Mouse (Mus musculus) gastrocnemius, adult 18-20 months (tissue): ENCODE results near the gene Hist2h2ab. TPM values are rescaled to one million over a fixed set of nuclear protein-coding genes. Genes with fewer than 3 reads are reported as not detected.
"Not testable (repeated sequence)": the region's sequence is repeated elsewhere in the genome, so short reads cannot be mapped to it uniquely, and the experiment has no call there.

Source experiments
- DNase-seq: peaks from one replicate; pipeline ENCODE4 v3.0.0; 2021; ENCODE audit warnings: low spot score
- long read RNA-seq, 2 experiments: library from polyadenylated mRNA; stranded (forward); transcript quantifications; one replicate each; pipeline ENCODE4 v2.0.0; 2021
- total RNA-seq, 2 experiments: library from RNA; stranded (reverse); gene quantifications; 2 replicates each; pipeline ENCODE4 v1.2.3; 2021

Gene Hist2h2ab
- 1 to 10 TPM in 1 of 2 experiments, under 1 TPM in 1; 0.62 to 1.8 TPM for total RNA-seq
- long read RNA-seq, experiment 1 = 0 reads
- long read RNA-seq, experiment 2 = 0 reads

DNA sequence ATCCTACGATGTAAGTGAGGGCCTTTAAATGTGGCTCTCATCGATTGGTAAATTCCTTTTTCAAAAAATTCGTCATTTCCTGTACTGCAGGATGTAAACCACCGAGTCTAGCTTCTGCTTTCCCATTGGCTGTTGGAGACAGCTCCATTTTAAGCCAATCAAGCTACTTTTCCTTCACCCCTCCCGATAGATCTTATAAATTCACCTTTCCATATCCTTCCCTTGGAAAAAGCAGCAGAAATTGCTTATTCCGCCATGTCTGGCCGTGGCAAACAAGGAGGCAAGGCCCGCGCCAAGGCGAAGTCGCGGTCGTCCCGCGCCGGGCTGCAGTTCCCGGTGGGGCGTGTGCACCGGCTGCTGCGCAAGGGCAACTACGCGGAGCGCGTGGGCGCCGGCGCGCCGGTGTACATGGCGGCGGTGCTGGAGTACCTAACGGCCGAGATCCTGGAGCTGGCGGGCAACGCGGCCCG is at the start of gene Hist2h2ab, which contains the start of gene Bola1:
Gene Hist2h2ab, plus strand, starts transcription at position 205 of the 470 bp plus-strand sequence.
Gene Bola1, minus strand, starts transcription at position 49 of the 470 bp plus-strand sequence.
- DNase-seq = peak; percentile 73

DNA sequence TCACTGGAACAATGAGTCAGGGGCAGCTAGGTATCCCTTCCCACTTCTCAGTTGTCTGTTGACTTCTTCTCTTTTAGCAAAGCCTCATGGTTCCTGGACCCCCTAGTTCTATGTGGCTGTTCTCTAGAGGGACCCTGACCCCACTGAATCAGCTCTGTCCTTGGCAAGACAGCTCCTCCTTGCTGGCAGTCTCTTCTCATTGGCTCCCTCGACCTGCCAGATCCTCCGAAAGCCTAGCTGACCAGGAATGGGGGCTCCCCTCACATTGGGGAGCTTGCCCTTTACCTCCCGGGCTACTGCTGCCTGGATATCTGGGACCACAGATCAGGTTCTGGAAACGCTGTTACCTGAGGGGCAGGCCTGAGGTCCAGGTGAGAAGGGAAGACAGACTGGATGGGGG is 49.4 kb upstream of the Hist2h2ab start:
- no peak for DNase-seq

DNA sequence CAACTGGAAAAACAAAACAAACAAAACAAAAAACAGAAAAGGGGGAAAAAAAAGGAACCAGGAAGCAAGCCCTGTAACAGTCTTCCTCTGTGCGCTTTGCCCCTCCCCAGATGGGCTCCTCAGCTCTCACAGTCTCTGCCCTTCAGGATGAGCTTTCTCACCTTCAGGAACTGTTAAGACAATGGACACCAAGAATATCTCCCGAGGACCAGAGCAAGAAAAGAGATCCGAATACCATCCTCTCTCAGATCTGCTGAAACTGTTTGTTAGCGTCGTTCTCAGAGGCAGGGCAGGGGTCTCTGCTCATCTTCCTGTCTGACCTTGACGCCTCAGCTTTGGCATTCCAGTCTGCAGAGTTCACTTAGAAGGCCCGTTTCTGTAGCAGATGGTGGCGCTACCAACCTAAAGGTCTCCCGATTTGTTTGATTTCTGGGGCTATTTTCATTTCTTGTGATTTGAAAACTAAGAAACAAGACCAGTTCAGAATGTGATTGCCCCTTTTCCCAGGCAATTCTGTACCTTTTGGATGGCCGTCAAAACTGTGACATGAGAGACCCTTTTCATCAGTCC is 48.6 kb upstream of the Hist2h2ab start:
- no peak for DNase-seq

DNA sequence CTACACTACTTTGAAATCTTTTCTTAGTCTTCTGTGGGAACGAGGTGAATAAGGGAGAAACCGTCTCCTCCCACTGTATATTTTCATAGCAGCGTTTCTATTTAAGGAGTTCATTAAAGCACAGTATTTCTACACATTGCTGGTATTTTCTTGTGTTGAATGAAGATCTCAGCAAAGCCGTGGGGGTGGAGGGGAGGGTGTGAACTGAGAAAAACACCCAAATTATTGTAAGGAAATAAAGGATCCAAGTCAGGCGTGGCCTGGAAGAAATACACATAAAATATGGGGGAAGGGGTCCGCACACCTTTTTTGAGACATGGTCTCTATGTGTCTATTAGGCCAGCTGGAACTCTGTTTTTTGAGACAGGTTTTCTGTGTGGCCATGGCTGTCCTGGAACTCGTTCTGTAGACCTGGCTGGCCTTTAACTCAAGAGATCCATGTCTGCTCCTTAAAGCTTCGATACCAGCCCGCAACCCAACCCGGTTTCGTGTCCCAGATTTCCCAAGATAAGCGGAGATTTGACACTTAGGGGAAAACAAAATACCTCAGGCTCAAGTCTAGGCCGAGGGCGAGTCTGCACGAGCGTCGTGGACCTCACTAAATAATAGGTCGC is 48.0 kb upstream of the Hist2h2ab start:
- no peak for DNase-seq

DNA sequence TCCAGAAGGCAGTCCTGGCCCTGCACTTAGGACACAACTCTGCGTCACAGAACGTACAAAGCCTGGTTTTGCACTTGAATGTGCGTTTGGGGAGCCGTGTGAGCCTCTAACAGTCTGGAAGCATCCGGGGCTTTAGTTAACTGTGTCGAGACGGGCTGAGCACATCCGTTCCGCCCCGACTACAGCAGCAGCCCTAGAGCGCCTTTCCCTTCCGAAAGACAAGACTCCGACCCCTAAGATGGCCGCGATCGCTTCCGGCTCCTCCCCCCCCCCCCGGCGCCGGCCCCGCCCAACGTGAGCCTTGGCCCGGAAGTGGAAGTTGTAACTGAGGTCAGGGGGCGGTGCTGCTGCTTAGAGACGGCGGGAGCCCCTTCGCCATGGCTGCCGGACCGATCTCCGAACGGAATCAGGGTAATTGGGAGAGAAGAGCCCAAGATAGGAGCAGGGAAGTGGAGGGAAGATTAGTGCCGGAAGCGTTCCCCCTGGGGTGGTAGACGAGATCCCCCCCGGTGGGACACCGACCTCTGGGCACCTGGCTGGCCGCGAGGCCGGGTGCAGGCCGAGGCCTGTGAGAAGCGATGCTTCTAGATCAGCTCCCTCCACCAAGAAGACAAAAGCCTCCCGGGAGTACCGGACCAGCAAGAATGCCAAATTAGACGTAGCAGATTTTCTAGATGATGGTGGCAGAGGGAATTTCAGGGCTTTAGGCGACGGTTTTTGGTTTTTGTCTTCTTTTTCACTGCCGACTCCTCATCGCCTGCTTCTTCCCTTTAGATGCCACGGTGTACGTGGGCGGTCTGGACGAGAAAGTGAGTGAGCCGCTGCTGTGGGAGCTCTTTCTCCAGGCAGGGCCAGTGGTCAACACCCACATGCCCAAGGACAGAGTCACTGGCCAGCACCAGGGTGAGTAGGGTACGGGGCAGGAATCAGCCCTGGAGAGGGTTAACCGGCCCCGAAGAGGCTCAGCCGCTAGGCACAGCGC is 47.2 kb upstream of the Hist2h2ab start, which contains the start of gene Sf3b4:
Gene Sf3b4, plus strand, starts transcription at position 136 of the 982 bp plus-strand sequence.
- DNase-seq = peak; percentile 82

DNA sequence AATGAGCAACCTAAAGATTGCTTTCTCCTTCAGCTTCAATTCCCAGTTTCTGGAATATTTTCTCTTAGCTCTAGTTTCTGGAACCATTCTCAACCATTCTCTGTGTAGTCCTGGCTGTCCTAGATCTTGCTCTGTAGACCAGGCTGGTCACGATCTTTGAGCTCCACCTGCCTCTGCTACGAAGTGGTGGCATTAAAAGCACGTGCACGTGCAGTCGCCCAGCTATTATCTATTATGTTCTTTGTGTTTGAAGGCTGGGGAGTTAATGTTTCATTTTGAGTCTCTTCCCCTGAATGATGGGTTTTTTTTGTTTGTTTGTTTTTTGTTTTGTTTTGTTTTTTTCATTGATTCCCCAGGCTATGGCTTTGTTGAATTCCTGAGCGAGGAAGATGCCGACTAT is 46.5 kb upstream of the Hist2h2ab start:
- DNase-seq = no peak

DNA sequence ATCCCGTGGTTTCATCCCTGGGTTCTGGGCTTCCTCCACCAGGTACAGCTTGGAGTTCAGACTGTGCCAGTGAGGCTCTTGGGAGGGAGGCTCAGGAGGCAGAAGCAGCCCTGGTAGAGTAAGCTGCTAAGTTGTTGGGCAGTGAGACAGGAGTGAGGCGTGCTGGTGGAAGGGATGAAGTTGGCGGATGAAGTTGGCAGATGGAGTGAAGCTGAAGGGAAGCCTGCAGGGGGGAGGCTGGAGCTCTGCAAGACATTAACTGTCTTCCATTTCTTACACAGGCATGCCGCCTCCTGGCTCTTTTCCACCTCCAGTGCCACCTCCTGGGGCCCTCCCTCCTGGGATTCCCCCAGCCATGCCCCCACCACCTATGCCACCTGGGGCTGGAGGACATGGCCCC is 45.6 kb upstream of the Hist2h2ab start:
- not testable (repeated sequence) for DNase-seq

DNA sequence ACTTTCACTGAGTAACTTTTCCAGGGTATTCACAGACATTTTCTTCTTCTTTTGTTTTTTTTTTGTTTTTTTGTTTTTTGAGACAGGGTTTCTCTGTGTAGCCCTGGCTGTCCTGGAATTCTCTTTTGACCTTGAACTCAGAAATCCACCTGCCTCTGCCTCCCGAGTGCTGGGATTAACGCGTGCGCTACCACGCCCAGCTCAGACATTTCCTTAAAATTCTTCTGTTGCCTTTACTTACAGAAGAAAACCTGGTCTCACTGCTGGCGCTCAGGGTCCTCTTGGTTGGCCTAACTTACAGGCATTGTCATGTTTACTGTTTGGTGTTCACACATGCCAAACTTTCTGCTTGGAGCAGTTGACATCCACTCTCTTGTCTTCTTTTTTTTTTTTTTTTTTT is 44.4 kb upstream of the Hist2h2ab start:
- DNase-seq = no peak

DNA sequence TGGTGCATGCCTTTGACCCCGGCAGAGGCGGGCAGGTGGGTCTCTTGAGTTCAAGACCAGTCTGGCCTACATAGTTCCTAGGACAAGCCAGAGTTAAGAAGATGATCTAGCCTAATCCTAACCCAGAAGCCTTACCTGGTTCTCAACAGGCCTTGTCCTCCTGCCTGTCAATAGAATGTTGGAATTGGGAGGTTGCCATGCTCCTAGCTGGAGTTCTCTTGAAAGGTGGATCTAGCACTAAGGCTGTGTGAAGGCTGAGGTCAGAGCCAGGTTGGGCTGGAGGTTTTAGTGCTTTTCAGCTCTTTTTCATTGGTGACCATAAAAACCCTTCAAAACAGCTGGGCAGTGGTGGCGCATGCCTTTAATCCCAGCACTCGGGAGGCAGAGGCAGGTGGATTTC is 41.2 kb upstream of the Hist2h2ab start:
- no peak for DNase-seq

DNA sequence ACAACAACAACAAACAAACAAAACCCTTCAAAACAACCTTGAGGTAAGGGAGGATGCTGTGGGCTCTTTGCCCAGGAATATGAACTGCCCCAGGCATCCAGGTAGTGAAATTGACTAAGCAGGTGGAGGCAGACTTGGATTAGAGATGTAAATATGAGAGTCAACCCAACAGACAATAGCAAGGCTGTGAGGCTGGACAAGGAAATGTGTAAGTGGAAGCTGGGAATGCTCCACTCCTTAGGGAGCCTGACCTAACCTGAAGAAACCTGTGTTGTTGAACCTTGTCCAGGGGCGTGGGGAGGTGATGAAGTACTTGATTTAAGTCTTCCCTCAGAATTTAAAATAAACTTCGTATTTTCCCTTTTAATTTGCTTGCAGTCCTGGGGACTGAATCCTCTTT is 40.8 kb upstream of the Hist2h2ab start:
- DNase-seq = no peak

DNA sequence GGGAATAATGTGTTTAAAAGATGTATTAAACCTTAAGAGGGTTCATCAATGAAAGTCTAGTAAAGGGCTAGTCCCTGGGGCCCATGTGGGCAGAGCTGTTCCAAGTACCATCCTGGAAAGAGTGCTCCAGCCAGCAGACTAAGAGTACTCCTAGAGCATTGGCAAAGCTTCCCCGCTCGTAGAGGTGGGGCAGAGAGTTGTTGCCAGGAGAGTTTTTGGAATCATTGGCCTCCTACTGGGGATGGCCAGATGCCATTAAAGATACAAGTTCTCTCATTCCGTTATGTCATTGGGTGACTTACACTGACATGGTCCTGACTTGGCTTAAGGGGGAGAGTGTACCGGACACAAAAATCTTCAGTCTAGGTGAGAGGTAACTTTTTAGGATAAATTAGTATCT is 40.1 kb upstream of the Hist2h2ab start:
- DNase-seq = peak; percentile 67

DNA sequence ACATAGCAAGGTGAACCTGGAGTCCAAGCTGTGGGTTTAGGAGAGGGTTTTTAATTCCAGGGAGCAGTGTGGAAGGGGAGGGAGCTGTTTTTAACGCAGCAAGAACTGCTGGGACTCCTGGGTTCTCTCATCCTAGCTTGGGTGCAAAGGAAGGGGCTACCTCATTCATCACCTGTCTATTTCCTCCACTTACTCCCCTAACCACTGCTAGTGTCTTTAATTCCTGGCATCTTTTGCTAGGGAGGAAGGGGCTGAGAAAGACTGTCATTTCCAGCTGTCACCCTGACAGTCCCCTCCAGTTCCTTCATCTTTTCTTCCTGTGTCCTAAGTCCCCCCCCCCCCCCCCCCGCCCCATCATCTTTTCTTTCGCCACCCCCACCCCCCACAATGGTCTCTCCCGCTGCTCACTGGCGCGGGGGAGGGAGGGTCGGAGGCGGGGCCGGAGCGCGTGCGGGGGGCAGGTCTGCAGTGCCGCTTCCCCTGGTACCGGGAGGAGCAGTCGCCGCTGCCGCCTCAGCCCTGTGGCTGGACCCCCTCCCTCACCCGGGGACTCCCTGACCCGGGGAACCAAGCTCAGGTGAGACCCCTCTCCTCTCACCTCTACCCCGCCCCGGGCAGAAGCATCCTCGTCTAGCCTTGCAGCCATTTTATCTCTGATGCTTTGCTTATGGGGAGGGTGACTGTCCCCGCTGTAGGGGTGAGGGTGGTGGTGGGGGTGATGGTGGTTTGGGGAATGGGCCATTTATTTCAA is 38.8 kb upstream of the Hist2h2ab start, which contains the start of gene Sv2a:
Gene Sv2a, plus strand, starts transcription at position 425 of the 751 bp plus-strand sequence.
- no peak for DNase-seq

DNA sequence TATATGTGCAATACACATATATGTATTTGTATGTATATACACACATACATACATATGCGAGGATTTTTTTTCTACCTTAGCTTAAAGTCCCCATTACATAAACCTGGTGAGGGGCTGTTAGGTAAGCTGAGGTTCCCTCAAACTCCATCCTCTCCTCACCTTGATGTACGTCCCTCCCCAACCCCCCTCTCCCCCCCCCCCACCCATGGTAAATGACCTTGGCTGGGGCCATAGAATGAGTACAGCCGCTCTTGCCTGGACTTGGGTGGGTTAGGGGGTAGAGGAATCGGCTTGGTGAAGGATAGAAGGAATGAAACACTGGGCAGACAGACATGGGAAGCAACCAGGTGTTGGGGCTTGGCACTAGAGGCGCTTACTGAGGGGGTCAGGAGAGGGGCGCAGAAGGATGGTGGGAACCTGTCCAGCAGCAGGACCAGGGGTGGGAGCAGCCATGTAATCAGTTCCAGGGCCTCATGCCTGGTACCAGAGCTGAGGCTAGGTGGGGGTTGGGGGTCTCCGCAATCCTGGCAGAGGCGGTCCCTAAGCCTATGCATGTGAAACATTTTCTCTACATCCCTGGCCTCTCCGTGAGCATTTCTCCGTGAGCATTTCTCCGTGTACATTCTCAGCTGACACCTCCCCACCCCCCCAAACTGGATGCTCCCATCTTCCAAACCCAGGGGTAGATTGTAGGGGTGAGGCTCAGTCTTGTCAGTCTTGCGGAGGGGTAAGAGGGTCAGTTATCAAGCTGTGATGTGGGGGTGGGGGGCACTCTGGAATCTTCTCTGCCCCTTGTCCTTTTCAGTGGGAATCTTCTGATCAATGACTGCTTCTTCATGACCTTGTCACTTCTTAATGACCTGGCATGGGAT is 37.9 kb upstream of the Hist2h2ab start:
- no peak for DNase-seq

DNA sequence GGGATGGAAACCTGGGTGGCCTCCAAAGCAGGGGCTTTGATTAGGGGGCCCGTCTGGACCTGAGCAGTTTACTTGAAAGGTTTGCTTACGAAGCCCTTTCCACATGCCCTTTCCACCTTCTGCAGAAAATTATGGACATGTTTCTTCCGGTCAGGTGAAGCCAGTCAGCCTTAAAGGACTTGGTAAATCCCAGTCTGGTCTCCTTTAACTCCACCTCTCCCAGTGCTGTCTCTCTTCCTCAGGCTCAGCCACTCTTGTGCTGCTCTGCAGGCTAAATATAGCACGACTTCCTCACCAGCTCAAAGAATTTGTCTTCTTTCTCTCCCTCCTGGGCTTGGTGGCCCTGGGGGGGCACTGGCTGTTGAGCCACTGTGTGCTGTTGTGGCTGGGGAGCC is 37.3 kb upstream of the Hist2h2ab start:
- no peak for DNase-seq

DNA sequence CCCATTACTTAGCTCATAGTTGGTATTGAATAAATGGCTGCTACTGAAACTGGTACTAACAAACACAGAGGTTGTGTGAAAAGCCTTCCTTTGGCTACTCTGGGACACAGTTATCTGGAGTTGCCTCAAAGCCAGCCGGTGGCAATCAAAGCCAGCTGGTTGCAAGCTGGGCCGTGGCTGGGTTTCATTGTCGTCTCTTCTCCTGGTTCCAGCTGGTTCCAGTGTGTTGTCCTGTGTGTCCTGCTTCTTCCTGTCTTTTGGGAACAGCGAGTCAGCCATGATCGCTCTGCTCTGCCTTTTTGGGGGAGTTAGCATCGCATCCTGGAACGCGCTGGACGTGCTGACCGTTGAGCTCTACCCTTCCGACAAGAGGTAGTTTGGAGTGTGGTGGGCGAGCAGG is 26.7 kb upstream of the Hist2h2ab start:
- no peak for DNase-seq

DNA sequence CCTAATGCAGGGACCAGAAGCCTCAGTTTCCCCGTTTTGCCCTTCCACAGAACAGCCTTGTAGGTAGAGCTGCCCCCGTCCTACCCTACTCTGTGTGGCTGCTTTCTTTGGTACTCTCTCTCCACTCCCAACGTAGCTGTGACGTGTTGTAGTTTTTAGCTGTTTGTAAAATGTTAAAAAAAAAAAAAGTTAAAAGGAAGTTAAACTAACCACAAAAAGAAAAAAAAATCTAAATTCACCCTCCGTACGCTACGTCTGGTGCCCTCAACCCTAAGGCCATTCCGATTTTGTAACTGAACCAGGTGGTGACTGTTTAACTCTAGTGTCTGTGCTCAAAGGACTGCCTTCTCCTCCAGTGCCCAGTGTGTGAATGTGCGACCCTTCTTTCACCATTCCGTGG is 24.7 kb upstream of the Hist2h2ab start:
- no peak for DNase-seq

DNA sequence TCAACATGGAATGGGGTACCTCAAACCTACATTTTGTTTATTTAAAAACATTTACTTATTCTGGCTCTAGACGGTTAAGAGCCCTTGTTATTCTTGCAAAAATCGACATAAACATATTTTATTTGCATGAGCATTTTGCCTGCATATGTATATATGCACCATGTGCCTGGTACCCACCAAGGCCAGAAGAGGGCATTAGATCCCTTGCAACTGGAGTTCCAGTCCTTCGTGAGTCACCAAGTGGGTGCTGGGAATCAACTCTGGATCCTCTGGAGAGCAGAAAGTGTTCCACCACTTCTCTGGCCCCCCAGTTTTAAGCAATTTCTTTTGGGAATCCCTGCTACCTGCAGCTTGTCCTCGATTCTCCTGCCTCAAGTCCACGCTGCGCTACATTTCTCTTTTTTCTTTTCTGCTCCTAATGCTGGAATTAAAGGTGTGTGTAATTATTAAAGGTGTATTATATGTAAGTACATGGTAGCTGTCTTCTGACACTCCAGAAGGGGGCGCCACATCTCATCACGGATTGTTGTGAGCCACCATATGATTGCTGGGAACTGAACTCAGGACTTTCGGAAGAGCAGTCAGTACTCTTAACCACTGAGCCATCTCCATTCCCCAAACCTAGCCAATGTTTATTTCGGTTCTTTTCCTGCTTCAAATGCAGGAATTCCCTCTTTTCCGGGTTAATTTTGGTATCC is 23.9 kb upstream of the Hist2h2ab start:
- no peak for DNase-seq

DNA sequence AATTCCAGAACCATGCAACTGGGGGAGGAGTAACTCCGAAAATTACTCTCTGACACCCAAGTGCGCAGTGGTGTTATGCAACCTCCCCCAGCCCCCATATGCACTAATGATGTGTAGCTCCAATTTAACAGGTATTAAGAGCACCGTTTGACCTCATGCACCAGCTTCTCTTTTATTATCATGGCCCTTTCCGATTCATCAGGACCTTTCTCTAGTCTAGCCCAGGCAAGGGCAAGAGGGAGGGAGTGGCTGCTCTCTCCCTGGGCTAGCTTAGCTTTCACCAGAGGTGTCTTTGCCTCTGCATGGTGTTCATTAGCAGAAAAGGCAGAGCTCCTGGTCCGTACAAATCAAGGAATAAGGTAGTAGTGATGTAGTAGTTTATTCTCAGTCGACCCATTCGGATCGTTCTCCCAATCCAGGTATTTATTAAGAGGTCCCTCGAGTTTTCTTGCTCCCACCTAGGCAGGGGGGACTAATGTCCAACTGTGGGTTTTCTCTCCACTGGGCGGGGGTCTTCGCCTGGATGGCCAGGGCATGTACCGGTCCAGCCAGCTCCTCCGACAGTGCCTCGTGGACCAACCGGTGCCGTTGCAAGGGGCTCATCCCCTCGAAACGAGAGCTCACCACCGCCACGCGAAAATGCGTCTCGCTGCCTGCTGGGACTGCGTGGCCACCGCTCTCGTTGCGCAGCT is 23.1 kb upstream of the Hist2h2ab start:
- DNase-seq = no peak
